15 mouse cellular contexts compared by ENCODE assay signal in the genomic region with DNA sequence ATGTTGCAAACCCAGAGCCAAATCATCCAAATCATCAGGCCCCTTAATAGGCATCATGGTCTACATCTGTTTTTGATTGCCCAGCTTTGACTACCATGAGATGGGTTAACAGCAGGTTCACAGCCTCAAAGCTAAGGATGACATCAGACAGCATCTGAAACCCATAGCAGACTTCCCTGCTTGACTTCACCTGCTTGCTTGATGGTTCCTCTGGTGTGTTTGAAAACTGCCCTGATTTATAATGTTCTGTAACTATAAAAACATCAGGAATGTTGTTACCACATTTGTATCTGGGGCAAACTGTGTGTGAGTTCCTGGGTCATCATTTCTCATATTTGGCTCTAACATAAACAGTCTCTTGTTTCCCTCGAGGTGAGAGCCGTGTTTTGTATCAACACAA.
"Had no signal": no experiment of that assay in that cellular context is flagged by ENCODE, and none has a peak within 500 bp of the region (broad histone marks: within the 10 kb centered on the region; RNA-seq: fewer than 3 reads in every experiment).

No protein-coding gene starts in this region.

- H3K4me1 ChIP-seq: kidney, embryonic 15.5 days; limb, embryonic 13.5 days; midbrain, embryonic 15.5 days; neural tube, embryonic 12.5 days had no signal

- H3K36me3 ChIP-seq: kidney, embryonic 15.5 days; limb, embryonic 13.5 days; midbrain, embryonic 15.5 days; neural tube, embryonic 12.5 days had no signal

- H3K9me3 ChIP-seq: kidney, embryonic 15.5 days; limb, embryonic 13.5 days; midbrain, embryonic 15.5 days; neural tube, embryonic 12.5 days had no signal

- H3K27ac ChIP-seq: kidney, embryonic 15.5 days; limb, embryonic 13.5 days; liver, embryonic 14.5 days; midbrain, embryonic 15.5 days; neural tube, embryonic 12.5 days had no signal

- H3K9ac ChIP-seq: kidney, embryonic 15.5 days; limb, embryonic 13.5 days; liver, embryonic 14.5 days; midbrain, embryonic 15.5 days; neural tube, embryonic 12.5 days had no signal

- H3K4me3 ChIP-seq: kidney, embryonic 15.5 days; limb, embryonic 13.5 days; midbrain, embryonic 15.5 days; neural tube, embryonic 12.5 days had no signal

- H3K27me3 ChIP-seq: kidney, embryonic 15.5 days; midbrain, embryonic 15.5 days; neural tube, embryonic 12.5 days had no signal

- H3K4me2 ChIP-seq: kidney, embryonic 15.5 days; limb, embryonic 13.5 days; midbrain, embryonic 11.5 days; midbrain, embryonic 15.5 days; neural tube, embryonic 12.5 days had no signal

- ATAC-seq: midbrain, embryonic 15.5 days had no signal

- DNase-seq: kidney, adult 2 months; kidney, postnatal 14 days; lung, adult 2 months; lung, postnatal 4 days; retina, postnatal 1 day; right cerebral cortex, postnatal 4 days; spleen, adult 18-20 months; thymus, adult 2 months; thymus, postnatal 25 days had no signal
